Mouse (Mus musculus) forebrain, embryonic 14.5 days (tissue): ENCODE measurements around the gene Ppp1r3c. TPM values are rescaled to one million over a fixed set of nuclear protein-coding genes. Genes with fewer than 3 reads are reported as not detected.
A peak's percentile ranks its signal among the peaks of the same experiment; 100 is the strongest.

Source experiments
- ATAC-seq: fragments of 200-750 bp; cut with Nextera tagmentation; 2 replicates; pipeline ENCODE4 v1.8.0; 2017; ENCODE audit warnings: mild to moderate bottlenecking, moderate library complexity
- DNase-seq: peaks from one replicate; pipeline ENCODE4 v3.0.0-alpha.2; 2015; ENCODE audit warnings: low spot score
- H3K27ac ChIP-seq: fragments of 300-500 bp; sonication (generic); 2 replicates; pipeline ENCODE4 v1.5.1; 2014; ENCODE audit warnings: low read depth, mild to moderate bottlenecking, control low read depth, low read length, moderate library complexity
- H3K27me3 ChIP-seq: fragments of 300-500 bp; sonication (generic); replicated peaks from 2 replicates; pipeline ENCODE4 v1.6.1; 2014; ENCODE audit warnings: low read length, control low read depth, mixed read lengths; ENCODE audit not compliant: control insufficient read depth, insufficient read depth
- H3K36me3 ChIP-seq: fragments of 300-500 bp; sonication (generic); 2 replicates; pipeline ENCODE4 v1.6.1; 2014; ENCODE audit warnings: low read length, control low read depth; ENCODE audit not compliant: control insufficient read depth, insufficient read depth
- H3K4me1 ChIP-seq: fragments of 300-500 bp; sonication (generic); 2 replicates; pipeline ENCODE4 v1.6.1; 2014; ENCODE audit warnings: antibody characterized with exemption, low read length, control low read depth; ENCODE audit not compliant: control insufficient read depth, insufficient read depth
- H3K4me2 ChIP-seq: fragments of 300-500 bp; sonication (generic); 2 replicates; pipeline ENCODE4 v1.6.1; 2014; ENCODE audit warnings: mild to moderate bottlenecking, control low read depth, low read length
- H3K4me3 ChIP-seq: fragments of 300-500 bp; sonication (generic); 2 replicates; pipeline ENCODE4 v1.5.1; 2014; ENCODE audit warnings: low read depth, low read length, control low read depth
- H3K9ac ChIP-seq: fragments of 300-500 bp; sonication (generic); 2 replicates; pipeline ENCODE4 v1.6.1; 2014; ENCODE audit warnings: mild to moderate bottlenecking, low read length, control low read depth, moderate library complexity
- H3K9me3 ChIP-seq: fragments of 300-500 bp; sonication (generic); replicated peaks from 2 replicates; pipeline ENCODE4 v1.6.1; 2016; ENCODE audit warnings: low read length, control low read depth, mixed read lengths; ENCODE audit not compliant: control insufficient read depth
- WGBS: fragments of 180-500 bp; shearing (Covaris S2); extraction: QIAGEN DNeasy Blood & Tissue Kit; methylation state at CpG from one replicate; pipeline ENCODE4 v1.1.7; 2014; 5-methylcytosine and 5-hydroxymethylcytosine counted together
- polyA plus RNA-seq: library from polyadenylated mRNA; unstranded; fragments of >200 nt; fragmentation: Nextera tagmentation; extraction: Ambion mirVana; gene quantifications from 2 replicates; pipeline ENCODE4 v1.2.1, GENCODE M21; 2014

Gene Ppp1r3c
- polyA plus RNA-seq, result 8.9 and 9.3 TPM in 2 replicates

- peaks cover 8% of the 10 kb centered on the region; the same call in 1 of the 2 replicates for H3K4me1 ChIP-seq
- ATAC-seq (peak; percentile 98), DNase-seq (peak; percentile 90)
- H3K4me3 ChIP-seq, result peak within 1 kb of the TSS; percentile 49
- H3K4me2 ChIP-seq, result peak within 1 kb of the TSS; percentile 88
- H3K9ac ChIP-seq, result peak within 1 kb of the TSS; percentile 71
- WGBS, result under 1% methylated on average over 33 of the region's 33 CpGs
- H3K36me3 ChIP-seq, result no peaks in the 10 kb centered on the region
- no peaks in the 10 kb centered on the region for H3K27me3 ChIP-seq
- H3K27ac ChIP-seq, result no peak within 1 kb of the TSS
- H3K9me3 ChIP-seq, result no peaks in the 10 kb centered on the region
These were observed at the start of gene Ppp1r3c for GRCm38 (mm10) chr19:36736537-36736936. TSS of gene Ppp1r3c (minus strand) at chr19:36736653.

GRCm38 (mm10) chr19:36783179-36783578 is 46.7 kb upstream of the Ppp1r3c start:
- no peak for ATAC-seq
- no peak overlapping the region for H3K4me2 ChIP-seq
- 88% methylated on average over 6 of the region's 6 CpGs for WGBS
- no peaks in the 10 kb centered on the region for H3K27me3 ChIP-seq
- no peak overlapping the region for H3K4me3 ChIP-seq
- H3K9ac ChIP-seq, result no peak overlapping the region
- H3K36me3 ChIP-seq, result no peaks in the 10 kb centered on the region
- no peak for DNase-seq
- H3K9me3 ChIP-seq, result no peaks in the 10 kb centered on the region
- H3K4me1 ChIP-seq, result no peaks in the 10 kb centered on the region
- H3K27ac ChIP-seq, result no peak overlapping the region

- Histone ChIP-seq H3K36me3 (no peaks in the 10 kb centered on the region), H3K4me3 (no peak overlapping the region), H3K4me2 (no peak overlapping the region), H3K4me1 (no peaks in the 10 kb centered on the region), H3K27me3 (no peaks in the 10 kb centered on the region), H3K9ac (no peak overlapping the region), H3K27ac (no peak overlapping the region), H3K9me3 (no peaks in the 10 kb centered on the region)
- 61% methylated on average over 3 of the region's 3 CpGs for WGBS
- no peak for ATAC-seq
- no peak for DNase-seq
These were observed 46.1 kb upstream of the Ppp1r3c start for GRCm38 (mm10) chr19:36782591-36782990.

GRCm38 (mm10) chr19:36781996-36782395 is 45.5 kb upstream of the Ppp1r3c start:
- ATAC-seq (no peak), DNase-seq (no peak)
- no peak overlapping the region for H3K9ac ChIP-seq
- no peak overlapping the region for H3K27ac ChIP-seq
- no peak overlapping the region for H3K4me2 ChIP-seq
- H3K4me1 ChIP-seq, result no peaks in the 10 kb centered on the region
- H3K36me3 ChIP-seq, result no peaks in the 10 kb centered on the region
- WGBS, result 80% methylated on average over 3 of the region's 3 CpGs
- H3K27me3 ChIP-seq, result no peaks in the 10 kb centered on the region
- H3K4me3 ChIP-seq, result no peak overlapping the region
- H3K9me3 ChIP-seq, result no peaks in the 10 kb centered on the region

- Histone ChIP-seq H3K4me2 (no peak overlapping the region), H3K4me1 (no peaks in the 10 kb centered on the region), H3K9me3 (no peaks in the 10 kb centered on the region), H3K27me3 (no peaks in the 10 kb centered on the region), H3K4me3 (no peak overlapping the region), H3K36me3 (no peaks in the 10 kb centered on the region), H3K27ac (no peak overlapping the region), H3K9ac (no peak overlapping the region)
- 61% methylated on average over 1 of the region's 1 CpGs for WGBS
- ATAC-seq (no peak), DNase-seq (no peak)
These were observed 43.9 kb upstream of the Ppp1r3c start for GRCm38 (mm10) chr19:36780375-36780774.

GRCm38 (mm10) chr19:36779765-36780164 is 43.3 kb upstream of the Ppp1r3c start:
- Histone ChIP-seq H3K4me3 (no peak overlapping the region), H3K27ac (no peak overlapping the region), H3K4me1 (no peaks in the 10 kb centered on the region), H3K9me3 (no peaks in the 10 kb centered on the region), H3K36me3 (no peaks in the 10 kb centered on the region), H3K27me3 (no peaks in the 10 kb centered on the region), H3K9ac (no peak overlapping the region), H3K4me2 (no peak overlapping the region)
- DNase-seq, result no peak
- ATAC-seq, result no peak
- 87% methylated on average over 3 of the region's 3 CpGs for WGBS

GRCm38 (mm10) chr19:36775531-36775930 is 39.1 kb upstream of the Ppp1r3c start:
- Histone ChIP-seq H3K36me3 (no peaks in the 10 kb centered on the region), H3K27me3 (no peaks in the 10 kb centered on the region), H3K9ac (no peak overlapping the region), H3K27ac (no peak overlapping the region), H3K4me3 (no peak overlapping the region), H3K4me2 (no peak overlapping the region), H3K9me3 (no peaks in the 10 kb centered on the region), H3K4me1 (no peaks in the 10 kb centered on the region)
- 92% methylated on average over 8 of the region's 8 CpGs for WGBS
- no peak for DNase-seq
- no peak for ATAC-seq

- WGBS, result 89% methylated on average over 8 of the region's 8 CpGs
- H3K4me2 ChIP-seq, result no peak overlapping the region
These were observed 37.4 kb upstream of the Ppp1r3c start for GRCm38 (mm10) chr19:36773716-36774459.

GRCm38 (mm10) chr19:36768084-36768483 is 31.6 kb upstream of the Ppp1r3c start:
- WGBS, result 92% methylated on average over 8 of the region's 8 CpGs
- ATAC-seq, result no peak

More at GRCm38 (mm10) chr19:36773716-36774459, 37.4 kb upstream of the Ppp1r3c start:
- Histone ChIP-seq H3K27me3 (no peaks in the 10 kb centered on the region), H3K36me3 (no peaks in the 10 kb centered on the region), H3K9ac (no peak overlapping the region), H3K4me1 (no peaks in the 10 kb centered on the region), H3K9me3 (no peaks in the 10 kb centered on the region), H3K4me3 (no peak overlapping the region), H3K27ac (no peak overlapping the region)
- ATAC-seq (no peak), DNase-seq (no peak)

More at GRCm38 (mm10) chr19:36768084-36768483, 31.6 kb upstream of the Ppp1r3c start:
- Histone ChIP-seq H3K4me1 (no peaks in the 10 kb centered on the region), H3K27me3 (no peaks in the 10 kb centered on the region), H3K36me3 (no peaks in the 10 kb centered on the region), H3K27ac (no peak overlapping the region), H3K4me3 (no peak overlapping the region), H3K4me2 (no peak overlapping the region), H3K9ac (no peak overlapping the region), H3K9me3 (no peaks in the 10 kb centered on the region)
- no peak for DNase-seq
